Mouse (Mus musculus): ENCODE results near the gene Gm4881.

Gm4881 gene

DNA sequence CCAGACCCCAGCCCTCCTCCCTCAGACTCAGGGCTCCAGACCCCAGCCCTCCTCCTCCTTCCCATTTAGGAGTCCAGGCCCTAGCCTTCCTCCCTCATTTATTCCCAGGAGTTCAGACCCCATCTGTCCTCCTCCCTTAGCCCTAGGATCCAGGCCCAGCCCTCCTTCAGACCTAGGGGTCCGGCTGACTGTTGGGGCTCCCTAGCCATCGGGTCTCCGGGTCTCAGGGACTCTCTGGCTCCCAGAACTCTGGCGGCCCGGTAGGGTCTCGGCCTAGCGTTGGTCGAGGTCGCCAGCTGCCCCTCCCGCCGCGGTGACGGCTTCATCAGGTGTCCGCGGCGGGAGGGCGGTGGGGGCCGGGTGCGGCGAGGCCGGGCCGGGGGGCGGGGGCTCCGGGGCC is 9.7 kb upstream of the Gm4881 start:
- DNase-seq (ENCODE audit: low spot score), result no peak

DNA sequence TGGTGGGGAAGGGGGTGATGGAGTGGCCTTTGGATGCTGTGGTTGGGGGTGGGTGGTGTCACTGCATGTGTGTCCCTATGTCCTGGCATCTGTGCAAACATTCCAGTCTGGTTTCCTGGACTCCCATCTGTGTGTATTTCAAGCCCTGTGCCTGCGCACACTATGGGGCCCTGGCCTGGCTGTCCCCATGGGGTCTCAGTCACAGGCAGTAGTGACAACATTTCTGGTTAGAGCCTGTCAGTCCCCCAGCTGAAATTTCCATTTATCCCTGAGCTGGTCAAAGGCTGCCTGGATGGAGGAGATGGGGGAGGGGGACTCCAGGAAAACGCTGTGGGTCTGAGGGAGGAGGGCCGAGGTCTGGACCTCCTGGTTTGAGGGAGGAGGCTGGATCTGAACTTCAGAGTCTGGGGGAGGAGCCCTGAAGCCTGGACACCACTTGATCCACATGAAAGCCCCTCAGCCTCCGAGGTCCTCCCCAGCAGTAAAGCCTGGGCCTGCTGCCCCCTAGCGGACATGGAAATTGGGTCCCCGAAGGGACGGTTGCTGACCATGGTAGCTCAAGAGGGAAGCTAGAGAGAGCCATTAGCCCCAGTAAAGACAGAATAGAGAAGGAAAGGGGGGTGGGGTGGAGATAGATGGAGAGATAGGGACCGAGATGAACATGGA is 5.8 kb upstream of the Gm4881 start:
- peak; percentile 54 for DNase-seq (ENCODE audit: low spot score)

DNA sequence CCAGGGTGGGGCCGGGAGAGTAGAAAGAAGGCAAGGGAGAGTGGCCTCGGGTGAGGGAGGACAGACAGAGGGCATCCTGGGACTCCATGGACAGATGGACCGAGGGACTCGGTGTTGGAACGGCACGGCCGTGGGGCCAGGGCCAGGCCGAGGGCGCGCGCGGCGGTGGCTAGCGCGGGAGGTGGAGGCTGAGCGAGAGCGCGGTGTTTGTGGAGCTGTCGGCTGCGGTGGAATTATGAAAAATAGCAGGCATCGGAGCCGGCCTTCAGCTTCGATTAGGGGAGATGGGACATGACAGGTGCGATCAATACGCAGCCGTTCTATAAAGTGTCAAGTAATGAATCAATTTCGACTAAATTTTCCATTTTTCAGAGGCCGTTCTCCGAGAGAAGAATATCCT is 4.5 kb upstream of the Gm4881 start:
- no peak for DNase-seq (ENCODE audit: low spot score)

DNA sequence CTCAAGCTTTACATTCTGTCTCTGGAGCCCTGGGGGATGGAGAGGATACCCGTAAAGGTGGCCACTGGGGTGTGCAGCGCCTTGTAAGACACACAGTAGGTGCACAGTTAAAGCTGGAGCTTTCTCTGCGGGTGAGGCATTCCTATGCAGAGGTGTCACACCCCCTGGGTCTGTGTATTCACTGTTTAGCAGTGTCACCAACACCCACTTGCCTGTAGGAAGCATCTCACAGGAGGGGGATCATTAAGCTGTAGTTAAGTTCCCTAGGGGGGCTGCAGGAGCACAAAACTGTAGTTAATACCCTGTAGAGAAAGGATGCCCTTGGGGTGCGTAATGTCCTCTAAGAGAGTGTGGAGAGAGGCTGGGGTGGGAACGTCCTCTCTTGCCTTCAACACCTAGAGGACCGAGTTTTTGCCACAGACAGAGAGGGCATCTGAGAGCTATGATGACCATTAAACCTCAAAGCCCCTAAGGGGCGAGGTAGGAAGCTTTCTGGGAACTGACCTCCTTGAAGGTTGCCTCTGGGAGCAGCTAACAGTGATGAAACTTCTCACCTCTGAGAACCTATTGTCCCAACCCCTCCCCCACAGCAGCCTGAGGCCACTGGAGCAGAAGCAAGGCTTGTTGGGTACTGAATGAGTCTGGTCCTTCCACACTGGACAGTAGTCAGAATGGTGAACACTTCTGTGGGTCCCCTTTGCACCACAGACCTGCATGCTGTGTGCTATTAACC is 3.2 kb upstream of the Gm4881 start:
- no peak for DNase-seq (ENCODE audit: low spot score)

DNA sequence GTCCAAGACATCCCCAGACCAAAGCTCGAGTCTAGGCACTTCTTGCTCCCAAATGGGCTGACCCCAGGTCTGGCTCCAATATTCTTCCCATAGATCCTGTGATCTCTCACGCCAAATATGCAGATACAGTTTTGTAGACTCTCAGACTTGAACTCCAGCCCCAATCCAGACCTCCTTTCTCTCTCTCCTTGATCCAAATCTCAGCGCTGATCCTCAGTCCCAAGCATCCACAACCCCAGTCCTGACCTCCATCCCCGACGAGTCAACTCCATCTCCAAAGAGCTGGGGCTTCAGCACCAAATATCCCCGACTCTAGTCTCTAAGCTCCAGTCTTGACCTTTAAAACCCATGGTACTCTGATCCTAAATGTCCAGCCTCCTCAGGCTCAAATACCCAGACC is 653 bp downstream of the Gm4881 start:
- DNase-seq (ENCODE audit: low spot score), result no peak

DNA sequence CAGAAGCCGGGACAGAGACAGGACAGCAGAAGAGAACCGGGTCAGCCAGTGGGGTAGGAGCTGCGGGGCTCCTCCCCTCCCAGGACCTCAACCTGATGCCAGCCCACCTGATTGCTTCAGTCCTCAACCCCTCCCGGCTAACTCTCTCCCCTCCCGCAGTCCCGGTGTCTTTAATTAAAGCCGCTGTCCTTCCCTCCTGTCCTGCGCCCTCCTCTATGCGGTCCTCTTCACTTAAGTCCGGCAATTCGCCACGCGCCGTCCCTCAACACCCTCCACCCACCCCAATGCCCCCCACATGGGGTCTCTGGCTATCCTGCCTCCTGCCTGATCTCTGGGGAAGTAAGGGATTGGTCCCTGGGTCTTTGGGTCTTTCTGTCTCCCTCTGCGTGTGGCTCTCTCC is 12.6 kb downstream of the Gm4881 start:
- no peak for DNase-seq (ENCODE audit: low spot score)

DNA sequence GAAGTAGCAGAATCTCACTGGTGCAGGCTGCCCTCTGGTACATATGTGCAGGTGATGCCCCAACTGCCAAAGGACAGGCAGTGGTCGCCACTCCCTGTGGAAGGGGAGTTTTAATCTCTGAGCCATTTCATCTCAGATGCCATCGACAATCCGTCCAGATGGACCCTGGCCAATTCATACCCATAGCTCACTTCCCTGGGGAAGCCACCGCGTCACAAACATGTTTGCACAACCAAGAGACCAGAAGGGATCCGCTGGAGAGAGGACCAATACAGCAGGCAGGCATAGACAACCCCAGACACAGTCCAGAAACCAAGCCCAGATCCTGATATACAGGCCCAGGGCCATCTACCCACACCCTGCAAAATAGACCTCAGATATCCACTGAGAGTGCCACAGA is 13.8 kb downstream of the Gm4881 start:
- no peak for DNase-seq (ENCODE audit: low spot score)

DNA sequence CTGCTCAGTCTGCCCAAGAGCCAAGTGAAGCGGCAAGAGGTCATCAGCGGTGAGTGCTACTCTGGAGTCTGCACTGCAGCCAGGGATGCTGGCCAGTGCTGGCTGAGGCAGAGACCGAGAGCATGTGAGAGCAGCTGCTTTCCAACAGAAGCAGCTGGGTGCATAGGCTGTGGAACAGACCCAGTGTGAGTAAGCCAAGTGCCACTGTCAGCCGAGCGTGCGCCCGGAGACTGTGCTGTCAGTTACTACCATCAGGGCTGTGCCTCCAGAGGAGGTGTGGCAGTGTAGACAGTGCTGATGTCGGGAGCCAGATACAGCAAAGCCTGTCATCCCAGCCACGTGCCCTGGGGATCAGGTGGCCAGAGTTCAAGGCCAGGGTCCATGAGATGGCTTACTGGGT is 24.6 kb downstream of the Gm4881 start:
- DNase-seq (ENCODE audit: low spot score), result no peak

DNA sequence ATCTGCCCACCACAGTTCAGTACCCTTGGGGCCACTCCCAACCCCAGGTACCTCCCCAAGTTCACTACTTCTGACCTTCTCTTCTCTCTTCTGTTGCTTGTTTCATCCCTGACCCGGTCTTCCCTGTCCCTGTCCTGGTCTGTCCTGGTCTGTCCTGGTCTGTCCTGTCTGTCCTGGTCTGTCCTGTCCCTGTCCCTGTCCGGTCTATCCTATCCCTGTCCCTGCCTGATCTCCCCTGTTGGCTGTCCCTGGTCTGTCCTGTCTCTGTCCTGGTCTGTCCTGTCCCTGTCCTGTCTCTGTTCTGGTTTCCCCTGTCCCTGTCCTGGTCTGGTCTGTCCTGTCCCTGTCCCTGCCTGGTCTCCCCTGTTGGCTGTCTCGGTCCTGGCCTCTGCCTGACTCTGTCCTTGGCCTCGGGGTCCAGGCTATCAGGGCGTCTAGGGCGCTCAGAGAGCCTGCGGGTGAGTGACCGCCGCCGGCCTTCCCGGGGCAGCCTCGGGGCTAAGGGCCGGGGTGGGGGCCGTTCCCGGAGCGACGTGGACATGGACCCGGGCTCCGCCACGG is 25.5 kb downstream of the Gm4881 start:
- DNase-seq (ENCODE audit: low spot score), result no peak

DNA sequence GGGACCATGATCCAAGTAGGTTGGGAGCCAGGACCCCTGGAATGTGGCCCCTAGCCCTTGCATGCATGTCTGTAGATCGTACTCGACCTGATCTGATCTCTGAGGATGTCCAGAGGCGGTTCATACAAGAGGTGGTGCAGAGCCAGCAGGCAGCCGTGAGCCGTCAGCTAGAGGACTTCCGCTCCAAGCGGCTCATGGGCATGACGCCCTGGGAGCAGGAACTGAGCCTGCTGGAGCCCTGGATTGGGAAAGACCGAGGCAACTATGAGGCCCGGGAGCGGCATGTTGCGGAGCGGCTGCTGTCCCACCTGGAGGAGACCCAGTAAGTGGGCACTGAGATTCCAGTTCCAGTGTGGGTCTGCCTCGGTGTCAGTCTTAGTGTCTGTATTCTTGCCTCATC is 31.8 kb downstream of the Gm4881 start:
- DNase-seq (ENCODE audit: low spot score), result no peak

DNA sequence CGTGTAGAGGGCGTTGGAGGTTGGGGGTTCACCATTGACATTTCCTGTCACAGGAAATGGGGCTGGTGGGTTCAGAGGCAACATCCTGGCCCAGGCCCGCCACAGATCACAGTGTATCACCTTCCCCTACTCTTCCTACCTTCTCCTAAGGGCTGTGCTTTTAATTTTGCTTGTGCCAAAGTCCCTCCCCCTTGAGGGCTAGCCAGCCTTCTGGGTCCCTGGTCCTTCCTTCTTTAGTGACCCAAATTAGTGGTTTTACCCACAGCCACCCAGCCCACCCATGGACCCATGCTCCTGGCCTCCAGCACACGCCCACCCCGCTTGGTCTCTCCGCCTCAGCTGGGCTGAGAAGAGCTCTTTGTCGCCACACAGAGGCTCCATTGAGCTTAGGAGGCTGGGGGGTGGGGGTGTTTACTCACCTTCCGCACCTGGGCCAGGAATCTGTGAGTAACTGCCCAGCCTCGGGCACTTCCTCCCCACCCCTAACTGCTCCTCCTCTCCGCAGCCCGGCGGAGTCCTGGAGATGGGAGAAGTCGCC is 37.0 kb downstream of the Gm4881 start:
- DNase-seq (ENCODE audit: low spot score), result no peak

DNA sequence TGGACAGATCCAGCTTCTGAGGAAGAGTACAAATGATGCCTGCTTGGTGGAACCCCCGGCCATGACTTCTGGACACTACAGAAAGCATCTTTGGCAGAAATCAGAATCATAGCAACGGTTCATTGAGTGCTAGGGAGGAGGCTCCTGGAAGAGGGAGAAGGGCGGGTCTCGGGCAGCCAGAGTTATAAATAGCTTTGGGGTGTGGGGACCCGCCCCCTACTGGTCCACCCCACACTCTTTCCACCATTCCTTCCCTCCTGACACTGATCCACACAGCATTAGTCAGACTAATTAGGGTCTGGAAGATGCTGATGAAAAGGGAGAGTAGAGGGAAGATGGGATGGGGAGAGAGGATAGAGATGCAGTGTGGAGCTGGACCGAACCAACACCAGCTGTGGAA is 37.7 kb downstream of the Gm4881 start:
- no peak for DNase-seq (ENCODE audit: low spot score)

DNA sequence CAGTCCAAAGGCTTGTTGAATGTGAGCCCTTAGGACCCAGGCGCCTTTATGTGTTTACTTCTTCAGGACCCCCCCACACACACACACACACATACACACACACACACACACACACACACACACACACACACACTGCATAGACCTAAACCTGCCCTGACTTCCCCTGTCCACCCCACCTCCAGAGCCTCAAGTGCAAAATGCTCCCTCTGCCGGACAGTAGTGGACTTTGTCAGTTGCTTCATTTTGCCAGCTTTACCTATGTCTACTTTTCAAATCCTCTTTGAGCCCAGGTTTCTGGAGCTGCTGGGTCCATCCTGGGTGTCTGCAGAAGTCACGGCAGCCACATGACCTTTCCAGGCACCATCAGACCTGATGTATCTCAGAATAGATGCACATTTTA is 39.4 kb downstream of the Gm4881 start:
- no peak for DNase-seq (ENCODE audit: low spot score)

DNA sequence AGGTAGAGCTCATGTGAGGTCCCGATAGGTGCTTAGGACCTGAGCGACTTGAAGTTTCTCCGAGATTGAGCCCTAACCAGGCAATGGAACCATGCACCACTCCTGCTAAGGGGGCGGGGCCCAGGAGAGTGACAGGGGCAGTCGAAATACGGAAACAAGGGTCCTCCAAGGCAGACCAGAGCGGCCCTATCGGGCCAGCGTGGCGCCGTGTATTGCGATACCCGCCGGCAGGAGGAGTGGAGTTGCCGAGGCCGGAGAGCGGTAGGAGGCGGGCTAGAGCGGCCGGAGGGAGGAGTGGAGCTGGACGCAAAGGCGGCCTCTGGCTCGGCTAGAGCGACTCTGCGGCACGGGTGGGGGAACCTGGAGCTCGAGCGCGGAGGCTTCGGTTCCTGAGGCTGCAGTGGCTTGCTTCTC is 40.2 kb downstream of the Gm4881 start:
- peak; percentile 82 for DNase-seq (ENCODE audit: low spot score)

DNA sequence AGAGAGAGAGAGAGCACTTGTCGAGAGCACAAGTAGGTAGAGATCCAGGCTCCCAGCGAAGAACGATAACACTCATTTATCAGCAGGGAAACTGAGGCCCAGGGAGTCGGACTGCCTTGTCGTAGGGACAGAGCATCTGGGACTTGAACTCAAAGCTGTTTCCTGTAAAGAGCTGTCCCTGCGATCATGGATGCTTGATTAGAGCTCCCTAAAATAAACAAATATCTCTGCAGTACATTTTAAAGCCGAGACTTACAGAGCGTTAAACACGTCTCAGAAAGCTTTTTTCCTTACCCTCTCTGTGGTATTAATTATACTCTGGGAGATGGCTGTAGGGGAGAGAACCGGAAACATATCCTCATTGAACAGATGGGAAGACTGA is 40.9 kb downstream of the Gm4881 start:
- no peak for DNase-seq (ENCODE audit: low spot score)

DNA sequence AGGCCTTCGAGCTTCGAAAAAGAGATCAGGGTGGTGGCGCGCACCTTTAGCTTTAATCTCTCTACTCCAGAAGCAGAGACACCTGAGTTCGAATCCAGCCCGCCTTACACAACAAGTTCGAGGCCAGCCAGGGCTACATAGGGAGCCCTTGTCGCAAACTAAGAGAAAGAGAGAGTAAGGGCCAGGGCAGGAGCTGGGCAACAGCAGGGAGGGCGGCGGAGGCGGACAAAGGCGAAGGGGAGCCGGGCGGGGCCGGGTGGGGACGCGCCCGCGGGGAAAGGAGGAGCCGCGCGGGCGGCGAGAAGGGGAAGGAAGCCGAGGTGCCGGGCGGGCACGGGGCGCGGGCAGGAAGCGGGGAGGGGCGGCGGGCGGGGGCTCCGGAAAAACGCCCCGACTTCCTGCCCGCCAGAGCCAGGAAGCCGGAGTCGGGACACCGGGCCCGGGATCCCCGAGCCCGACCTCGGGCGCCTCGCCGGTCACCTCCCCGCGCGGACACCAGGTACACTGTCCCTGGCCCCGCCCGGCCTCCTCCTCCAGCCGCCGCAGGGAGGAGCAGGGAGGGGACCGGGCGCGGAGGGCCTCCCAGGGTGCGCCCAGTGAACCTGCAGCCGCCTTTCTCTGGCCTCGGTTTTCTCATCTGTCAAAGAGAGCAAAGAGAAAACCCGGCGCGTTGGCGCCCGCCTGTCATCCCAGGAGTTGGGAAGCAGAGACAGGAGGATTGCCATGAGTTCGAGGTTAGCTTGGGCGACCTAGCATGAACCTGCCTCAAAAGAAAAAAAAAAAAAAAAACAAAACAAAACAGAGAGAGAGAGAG is 41.5 kb downstream of the Gm4881 start, which contains the start of gene Arhgef1:
TSS of gene Arhgef1 (plus strand) at position 283 of the 814 bp plus-strand sequence.
- peak; percentile 52 for DNase-seq (ENCODE audit: low spot score)

DNA sequence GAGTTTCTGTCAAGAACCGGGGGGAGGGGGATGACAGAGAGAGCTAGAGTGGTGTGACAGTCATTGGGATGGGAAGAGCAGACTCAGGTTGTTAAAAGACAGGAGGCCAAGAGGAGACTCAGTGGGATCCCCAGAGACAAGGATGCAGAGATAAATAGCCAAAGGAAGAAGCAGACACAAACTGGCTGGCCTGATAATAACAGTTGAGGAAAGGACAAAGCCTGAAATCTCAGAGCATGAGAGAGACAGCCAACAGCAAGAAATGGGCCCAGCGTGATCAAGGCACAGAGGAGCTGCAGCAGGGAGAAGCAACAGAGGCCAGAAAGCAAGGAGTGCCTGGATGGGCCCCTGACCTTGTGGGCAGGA is 42.0 kb downstream of the Gm4881 start:
- DNase-seq (ENCODE audit: low spot score), result no peak

DNA sequence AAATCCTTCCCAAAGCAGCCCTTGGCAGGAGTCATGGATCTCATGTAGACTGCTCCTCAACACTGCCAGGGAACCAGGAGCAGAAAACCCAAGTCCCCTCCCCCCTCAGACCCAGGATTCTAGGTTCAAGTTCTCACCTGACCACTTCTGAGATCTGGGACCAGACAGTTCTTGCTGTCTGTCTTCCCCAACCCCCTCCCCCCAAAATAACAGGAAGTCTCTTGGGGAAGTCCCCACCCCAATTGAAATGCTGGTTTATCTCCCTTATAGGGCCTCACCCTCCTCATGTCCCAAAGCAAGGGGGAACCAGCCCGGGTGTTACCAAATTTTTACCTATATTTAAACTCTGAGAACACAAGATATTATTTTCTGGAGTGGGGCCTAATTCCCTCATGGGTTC is 42.5 kb downstream of the Gm4881 start:
- DNase-seq (ENCODE audit: low spot score), result no peak

DNA sequence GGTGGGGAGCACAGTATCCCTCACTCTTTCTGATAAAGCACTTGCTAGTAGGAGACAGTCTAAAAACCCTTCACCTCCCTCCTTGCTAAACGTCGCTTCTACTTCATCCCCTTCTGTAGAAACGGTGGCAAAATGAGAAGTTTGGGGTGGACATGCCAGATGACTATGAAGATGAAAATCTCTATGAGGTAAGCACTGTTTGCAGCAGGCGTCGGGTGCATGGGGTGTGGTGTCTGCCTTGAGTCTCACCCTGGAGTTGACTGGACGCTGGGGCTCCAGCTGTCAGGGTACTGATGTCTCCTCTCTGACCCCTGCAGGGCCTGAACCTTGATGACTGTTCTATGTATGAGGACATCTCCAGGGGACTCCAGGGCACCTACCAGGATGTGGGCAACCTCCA is 43.2 kb downstream of the Gm4881 start:
- no peak for DNase-seq (ENCODE audit: low spot score)

DNA sequence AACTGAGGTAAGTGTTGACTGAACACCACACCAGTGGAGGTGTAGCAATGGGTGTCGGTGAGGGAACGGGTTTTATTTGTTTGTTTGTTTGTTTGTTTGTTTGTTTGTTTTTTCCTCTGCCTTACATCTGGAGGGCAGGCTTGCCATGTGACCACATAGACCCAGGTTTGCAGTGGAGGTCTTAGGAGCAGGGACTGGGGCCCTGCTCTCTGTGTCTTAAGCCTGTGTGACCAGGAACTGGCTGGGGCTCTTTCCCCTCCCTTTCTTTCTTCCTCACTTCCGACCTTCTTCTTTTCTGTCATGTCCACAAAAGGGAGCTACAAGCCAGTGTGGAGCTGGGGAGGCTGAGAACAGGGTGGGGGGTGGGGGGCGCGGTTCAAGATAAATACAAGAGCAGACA is 46.3 kb downstream of the Gm4881 start:
- DNase-seq (ENCODE audit: low spot score), result no peak

DNA sequence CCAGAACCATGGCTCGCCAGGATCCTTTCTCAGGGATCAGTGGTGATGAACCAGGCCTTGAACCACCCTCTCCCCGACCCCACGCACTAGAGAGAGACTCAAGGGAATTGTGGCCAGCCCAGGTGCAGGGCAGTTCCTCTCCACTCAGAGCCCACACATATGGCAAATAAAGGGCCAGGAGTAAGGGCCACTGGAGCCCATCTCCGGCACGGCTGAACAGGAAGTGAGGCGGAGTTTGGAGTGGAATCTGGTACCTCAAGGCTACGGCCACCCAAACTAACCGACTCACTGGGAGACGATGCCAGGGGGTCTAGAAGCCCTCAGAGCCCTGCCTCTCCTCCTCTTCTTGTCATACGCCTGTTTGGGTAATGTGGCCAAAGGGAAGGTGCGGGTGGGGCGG is 47.1 kb downstream of the Gm4881 start, which contains the start of gene Cd79a:
TSS of gene Cd79a (plus strand) at position 158 of the 400 bp plus-strand sequence.
- DNase-seq (ENCODE audit: low spot score), result no peak

DNA sequence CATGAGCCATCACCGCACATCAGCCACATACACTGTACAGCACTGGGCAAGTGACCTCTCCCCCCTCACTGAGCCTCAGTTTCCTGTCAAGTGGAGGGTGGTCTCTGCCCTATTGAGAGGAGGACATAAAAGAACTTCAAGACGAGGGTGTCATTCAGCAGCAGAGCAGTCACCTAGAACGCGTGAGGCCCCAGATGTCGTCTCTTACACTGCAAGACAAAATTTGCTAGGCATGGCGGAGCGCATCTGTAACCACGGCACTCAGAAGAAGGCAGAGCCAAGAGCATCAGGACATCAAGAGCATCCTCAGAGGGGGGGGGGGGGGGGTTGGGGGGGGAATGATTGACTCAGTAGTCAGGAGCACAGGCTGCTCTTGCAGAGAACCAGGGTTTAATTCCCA is 48.0 kb downstream of the Gm4881 start:
- no peak for DNase-seq (ENCODE audit: low spot score)
